Mouse (Mus musculus): Measurements from ENCODE around the gene Ccdc106.

DNA sequence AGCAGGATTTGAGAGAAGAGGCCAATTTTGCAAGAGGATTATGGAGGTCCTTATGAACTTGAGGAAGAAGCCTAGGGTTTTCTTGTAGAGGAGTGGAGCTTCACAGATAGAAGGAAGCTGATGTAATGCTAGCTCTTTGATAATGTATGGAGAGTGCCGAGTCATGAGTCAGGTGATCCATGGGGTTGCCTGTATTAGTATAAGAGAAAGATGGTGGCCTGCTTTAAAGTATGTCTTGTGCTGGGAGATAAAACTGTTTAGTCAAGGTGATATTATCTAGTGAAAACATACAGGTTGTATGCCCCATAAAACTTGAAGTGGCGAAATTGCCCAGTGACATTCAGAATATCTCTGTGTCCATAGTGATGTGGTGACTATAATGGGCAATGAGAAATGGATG lies 56.6 kb downstream of the Ccdc106 start:
- TF ChIP-seq POLR2A (IDR thresholded peaks at IDR 0.05; ENCODE audit: extremely low read depth, insufficient read depth, low read length) (no peak), CTCF (IDR thresholded peaks at IDR 0.05; ENCODE audit: low read depth, low read length) (no peak)
